Mouse (Mus musculus) intestine, embryonic 16.5 days (tissue): ENCODE measurements at regions not wholly inside any gene's neighbourhood (a gene's known extent, or its start where the extent isn't known, plus 50 kb on each side); places are given as distances from the start of the nearest gene placed in this dataset.

Experiments used
- ATAC-seq: fragments of 200-750 bp; cut with Nextera tagmentation; 2 replicates; pipeline ENCODE4 v1.8.0; 2017; ENCODE audit warnings: moderate TSS enrichment, moderate library complexity
- H3K27ac ChIP-seq: fragments of 300-500 bp; sonication (generic); 2 replicates; pipeline ENCODE4 v1.5.1; 2014; ENCODE audit warnings: mild to moderate bottlenecking, low read length
- H3K27me3 ChIP-seq: fragments of 300-500 bp; sonication (generic); replicated peaks from 2 replicates; pipeline ENCODE4 v1.6.1; 2014; ENCODE audit warnings: low read length, control low read depth, mixed read lengths; ENCODE audit not compliant: control insufficient read depth, insufficient read depth
- H3K36me3 ChIP-seq: fragments of 300-500 bp; sonication (generic); 2 replicates; pipeline ENCODE4 v1.6.1; 2014; ENCODE audit warnings: low read length, control low read depth; ENCODE audit not compliant: control insufficient read depth, insufficient read depth
- H3K4me1 ChIP-seq: fragments of 300-500 bp; sonication (generic); 2 replicates; pipeline ENCODE4 v1.6.1; 2014; ENCODE audit warnings: low read length, control low read depth, mixed read lengths; ENCODE audit not compliant: control insufficient read depth, insufficient read depth
- H3K4me2 ChIP-seq: fragments of 300-500 bp; sonication (generic); 2 replicates; pipeline ENCODE4 v1.6.1; 2014; ENCODE audit warnings: low read depth, low read length, control low read depth
- H3K4me3 ChIP-seq: fragments of 300-500 bp; sonication (generic); 2 replicates; pipeline ENCODE4 v1.5.1; 2014; ENCODE audit warnings: mild to moderate bottlenecking, low read length
- H3K9ac ChIP-seq: fragments of 300-500 bp; sonication (generic); 2 replicates; pipeline ENCODE4 v1.6.1; 2014; ENCODE audit warnings: low read depth, low read length
- H3K9me3 ChIP-seq: fragments of 300-500 bp; sonication (generic); 2 replicates; pipeline ENCODE4 v1.6.1; 2016; ENCODE audit warnings: low read length, control low read depth; ENCODE audit not compliant: control insufficient read depth
- WGBS: fragments of 180-500 bp; shearing (Covaris S2); extraction: QIAGEN DNeasy Blood & Tissue Kit; methylation state at CpG from one replicate; pipeline ENCODE4 v1.1.7; 2014; 5-methylcytosine and 5-hydroxymethylcytosine counted together

GRCm38 (mm10) chr2:159981694-159982093 lies 352.3 kb downstream of the Gm826 start:
- H3K36me3 ChIP-seq: no peaks in the 10 kb centered on the region
- H3K4me2 ChIP-seq: no peak overlapping the region
- no peak for ATAC-seq
- no peaks in the 10 kb centered on the region for H3K4me1 ChIP-seq
- WGBS: 88% methylated on average over 3 of the region's 3 CpGs
- no peaks in the 10 kb centered on the region for H3K27me3 ChIP-seq
- no peaks in the 10 kb centered on the region for H3K9me3 ChIP-seq
- no peak overlapping the region for H3K27ac ChIP-seq
- no peak overlapping the region for H3K9ac ChIP-seq
- no peak overlapping the region for H3K4me3 ChIP-seq

GRCm38 (mm10) chr2:159950369-159950768 lies 383.6 kb downstream of the Gm826 start:
- WGBS: 67% methylated on average over 1 of the region's 1 CpGs
- Histone ChIP-seq H3K9me3 (no peaks in the 10 kb centered on the region), H3K27me3 (no peaks in the 10 kb centered on the region), H3K36me3 (no peaks in the 10 kb centered on the region), H3K4me2 (no peak overlapping the region), H3K27ac (no peak overlapping the region), H3K9ac (no peak overlapping the region), H3K4me3 (no peak overlapping the region), H3K4me1 (no peaks in the 10 kb centered on the region)
- no peak for ATAC-seq

- 82% methylated on average over 4 of the region's 4 CpGs for WGBS
- no peaks in the 10 kb centered on the region for H3K9me3 ChIP-seq
- no peak overlapping the region for H3K27ac ChIP-seq
- no peaks in the 10 kb centered on the region for H3K36me3 ChIP-seq
- no peak overlapping the region for H3K4me2 ChIP-seq
- no peaks in the 10 kb centered on the region for H3K4me1 ChIP-seq
- H3K9ac ChIP-seq: no peak overlapping the region
- H3K4me3 ChIP-seq: no peak overlapping the region
- no peak for ATAC-seq
- H3K27me3 ChIP-seq: no peaks in the 10 kb centered on the region
Measured at GRCm38 (mm10) chr2:159949046-159949445, 384.9 kb downstream of the Gm826 start.

DNA sequence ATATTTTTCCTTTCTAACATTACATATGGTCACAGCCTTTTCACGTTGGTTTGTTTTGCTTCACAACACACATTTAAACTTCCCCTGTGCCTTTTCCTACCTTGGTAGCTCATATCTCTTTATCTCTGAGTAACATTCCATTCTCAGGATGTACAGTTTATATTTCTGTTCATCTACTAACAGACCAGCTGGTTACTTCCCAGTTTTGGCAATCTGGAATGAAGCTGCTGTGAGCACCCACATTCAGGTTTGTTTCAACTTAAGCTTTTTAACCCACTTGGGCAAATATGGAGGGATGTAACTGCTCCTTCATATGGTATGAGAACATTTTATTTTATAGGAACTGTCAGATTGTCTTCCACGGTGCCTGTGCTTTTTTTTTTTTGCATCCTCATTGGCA lies 403.2 kb downstream of the Gm826 start:
- 77% methylated on average over 2 of the region's 2 CpGs for WGBS
- no peak overlapping the region for H3K4me2 ChIP-seq
- H3K27ac ChIP-seq: no peak overlapping the region
- no peaks in the 10 kb centered on the region for H3K27me3 ChIP-seq
- no peak for ATAC-seq
- H3K9ac ChIP-seq: no peak overlapping the region
- H3K9me3 ChIP-seq: no peaks in the 10 kb centered on the region
- H3K4me1 ChIP-seq: no peaks in the 10 kb centered on the region
- H3K4me3 ChIP-seq: no peak overlapping the region
- no peaks in the 10 kb centered on the region for H3K36me3 ChIP-seq

- ATAC-seq: no peak
- H3K36me3 ChIP-seq: no peaks in the 10 kb centered on the region
- H3K4me2 ChIP-seq: no peak overlapping the region
- H3K9ac ChIP-seq: no peak overlapping the region
- H3K4me3 ChIP-seq: no peak overlapping the region
- H3K9me3 ChIP-seq: no peaks in the 10 kb centered on the region
- no peaks in the 10 kb centered on the region for H3K4me1 ChIP-seq
- WGBS: 60% methylated on average over 2 of the region's 2 CpGs
- no peak overlapping the region for H3K27ac ChIP-seq
- H3K27me3 ChIP-seq: no peaks in the 10 kb centered on the region
Measured at GRCm38 (mm10) chr2:159889701-159890100, 444.3 kb downstream of the Gm826 start.

DNA sequence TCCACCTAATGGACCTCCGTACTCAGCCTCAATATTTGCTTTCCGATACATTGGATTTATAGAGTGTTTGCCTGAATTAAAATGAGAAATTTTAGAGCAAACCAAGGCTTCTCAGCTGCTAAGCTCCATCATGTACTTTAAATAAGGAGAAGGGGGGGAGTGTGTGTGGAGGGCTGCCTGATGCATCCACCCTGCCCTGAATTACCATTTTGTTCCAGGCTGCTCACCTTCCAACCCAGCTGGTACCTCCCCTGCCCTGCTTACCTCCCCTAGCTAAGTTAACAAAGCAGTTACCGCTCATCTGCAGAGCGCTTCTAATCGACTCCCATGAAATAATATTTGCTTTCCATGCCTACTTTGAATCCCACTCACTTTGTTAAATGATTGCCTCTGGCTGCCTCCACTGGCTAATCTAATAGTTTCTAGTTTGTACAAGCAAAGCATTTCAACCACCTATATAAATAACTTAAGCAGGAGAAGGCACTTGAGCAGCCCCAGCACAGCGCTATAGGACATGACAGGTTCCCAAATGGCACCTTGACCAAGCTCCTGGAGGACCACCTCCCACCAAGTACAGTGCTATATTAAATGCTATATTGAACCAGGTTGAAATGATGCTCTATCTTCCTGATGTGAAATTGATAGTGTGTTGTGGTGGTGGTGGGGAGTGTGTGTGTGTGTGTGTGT lies 449.0 kb downstream of the Gm826 start:
- no peaks in the 10 kb centered on the region for H3K9me3 ChIP-seq
- no peaks in the 10 kb centered on the region for H3K4me1 ChIP-seq
- no peaks in the 10 kb centered on the region for H3K36me3 ChIP-seq
- H3K4me3 ChIP-seq: no peak overlapping the region
- ATAC-seq: no peak
- H3K27me3 ChIP-seq: no peaks in the 10 kb centered on the region
- H3K4me2 ChIP-seq: no peak overlapping the region
- no peak overlapping the region for H3K27ac ChIP-seq
- 72% methylated on average over 6 of the region's 6 CpGs for WGBS
- no peak overlapping the region for H3K9ac ChIP-seq

- no peaks in the 10 kb centered on the region for H3K4me1 ChIP-seq
- no peaks in the 10 kb centered on the region for H3K9me3 ChIP-seq
- no peak overlapping the region for H3K4me3 ChIP-seq
- ATAC-seq: no peak
- no peaks in the 10 kb centered on the region for H3K36me3 ChIP-seq
- H3K27ac ChIP-seq: no peak overlapping the region
- WGBS: 45% methylated on average over 2 of the region's 2 CpGs
- H3K9ac ChIP-seq: no peak overlapping the region
- no peak overlapping the region for H3K4me2 ChIP-seq
- H3K27me3 ChIP-seq: no peaks in the 10 kb centered on the region
Measured at GRCm38 (mm10) chr2:159866981-159867380, 467.0 kb downstream of the Gm826 start.

DNA sequence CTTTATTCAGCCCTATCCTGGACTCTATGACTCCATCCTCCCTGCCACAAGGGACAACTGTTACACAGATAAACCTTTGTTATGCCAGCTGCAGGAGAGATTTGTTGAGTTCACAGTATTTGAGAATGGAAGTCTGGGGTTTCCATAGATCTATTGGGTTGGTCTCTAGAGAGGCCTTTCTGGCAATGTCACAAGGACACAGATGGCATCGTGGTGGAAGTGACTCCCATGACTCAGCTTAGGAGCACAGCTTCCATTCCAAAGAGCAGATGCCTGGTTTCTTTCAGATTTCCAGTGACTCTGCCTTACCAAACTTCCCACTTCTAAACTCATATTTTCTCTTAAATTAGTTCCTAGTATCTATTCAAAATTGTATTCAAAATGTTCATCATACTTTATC lies 467.6 kb downstream of the Gm826 start:
- H3K9me3 ChIP-seq: no peaks in the 10 kb centered on the region
- no peak for ATAC-seq
- H3K27me3 ChIP-seq: no peaks in the 10 kb centered on the region
- WGBS: 70% methylated on average over 1 of the region's 1 CpGs
- H3K9ac ChIP-seq: no peak overlapping the region
- no peak overlapping the region for H3K27ac ChIP-seq
- H3K4me3 ChIP-seq: no peak overlapping the region
- no peaks in the 10 kb centered on the region for H3K36me3 ChIP-seq
- H3K4me1 ChIP-seq: no peaks in the 10 kb centered on the region
- H3K4me2 ChIP-seq: no peak overlapping the region

DNA sequence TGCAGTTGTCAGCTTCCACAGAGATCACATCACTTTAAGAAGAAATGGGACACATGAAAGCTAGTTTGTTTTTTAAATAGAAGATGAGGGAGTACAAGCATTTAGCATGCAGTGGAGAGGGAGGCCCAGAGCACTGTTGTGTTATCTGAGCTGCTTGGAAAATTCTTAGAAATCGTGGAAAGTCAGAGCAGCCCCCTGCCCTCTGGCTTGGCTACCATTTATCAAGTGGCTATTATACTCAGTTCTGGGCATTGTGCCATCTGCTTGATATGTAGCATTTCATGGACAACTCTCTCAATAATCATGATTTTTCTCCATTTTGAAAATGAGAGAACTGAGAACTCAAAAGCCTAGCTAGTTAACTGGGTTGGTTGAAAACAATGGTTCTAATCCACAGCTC lies 470.8 kb downstream of the Gm826 start:
- Histone ChIP-seq H3K4me2 (no peak overlapping the region), H3K27me3 (no peaks in the 10 kb centered on the region), H3K4me1 (no peaks in the 10 kb centered on the region), H3K9me3 (no peaks in the 10 kb centered on the region), H3K36me3 (no peaks in the 10 kb centered on the region), H3K27ac (no peak overlapping the region), H3K4me3 (no peak overlapping the region), H3K9ac (no peak overlapping the region)
- WGBS: 25% methylated on average over 1 of the region's 1 CpGs
- ATAC-seq: no peak
